Mouse (Mus musculus) cortical plate, adult 2 months (tissue): ENCODE results near the gene Hook2. TPM values are rescaled to one million over a fixed set of nuclear protein-coding genes. Genes with fewer than 3 reads are reported as not detected.

ENCODE experiments used
- H3K27ac ChIP-seq: fragments of 200-500 bp; 2 replicates; pipeline ENCODE4 v1.5.1; 2012; ENCODE audit warnings: low read length, control low read depth, inconsistent platforms; ENCODE audit not compliant: insufficient read depth
- H3K4me1 ChIP-seq: fragments of 200-500 bp; 2 replicates; pipeline ENCODE4 v1.6.1; 2011; ENCODE audit warnings: low read length; ENCODE audit not compliant: control insufficient read depth, insufficient read depth
- H3K4me3 ChIP-seq: fragments of 200-500 bp; 2 replicates; pipeline ENCODE4 v1.5.1; 2011; ENCODE audit warnings: mild to moderate bottlenecking, low read length, control low read depth; ENCODE audit not compliant: insufficient read depth
- CTCF ChIP-seq: fragments of 200-500 bp; IDR thresholded peaks from 2 replicates; pipeline ENCODE4 v1.5.1; 2011; ENCODE audit warnings: mild to moderate bottlenecking, control low read depth, low read length; ENCODE audit not compliant: insufficient read depth; ENCODE audit errors: extremely low read depth
- POLR2A ChIP-seq: fragments of 200-500 bp; IDR thresholded peaks from 2 replicates; pipeline ENCODE4 v1.6.1; 2011; ENCODE audit warnings: mild to moderate bottlenecking, low read length, control low read depth; ENCODE audit not compliant: insufficient read depth; ENCODE audit errors: extremely low read depth
- polyA plus RNA-seq: library from polyadenylated mRNA; depleted of rRNA; stranded (reverse); fragments of >200 nt; gene quantifications from 2 replicates; pipeline ENCODE4 v1.2.3, GENCODE M21; 2012

Gene Hook2
- polyA plus RNA-seq, 1 experiment = 15.6 TPM

DNA sequence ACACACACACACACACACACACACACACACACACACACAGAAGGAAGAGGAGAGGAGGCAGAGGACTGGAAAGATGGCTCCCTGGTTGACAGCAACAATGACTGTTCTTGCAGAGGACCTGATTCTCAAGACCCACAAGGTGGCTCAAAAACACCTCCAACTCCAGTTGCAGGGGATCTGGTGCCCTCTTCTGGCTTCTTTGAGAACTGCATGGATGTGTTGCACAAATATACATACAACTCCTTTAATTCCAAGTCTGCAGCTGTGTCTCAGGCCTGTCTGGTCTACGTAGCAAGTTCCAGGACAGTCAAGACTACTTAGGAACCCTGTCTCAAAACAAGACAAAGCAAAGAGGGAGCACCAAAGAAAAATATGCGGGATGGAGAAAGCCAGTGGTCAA, 33.6 kb upstream of the Hook2 start:
- TF ChIP-seq POLR2A (no peak), CTCF (peak; percentile 85)
- no peak overlapping the region for H3K27ac ChIP-seq
- no peak overlapping the region for H3K4me3 ChIP-seq
- H3K4me1 ChIP-seq = no peaks in the 10 kb centered on the region

DNA sequence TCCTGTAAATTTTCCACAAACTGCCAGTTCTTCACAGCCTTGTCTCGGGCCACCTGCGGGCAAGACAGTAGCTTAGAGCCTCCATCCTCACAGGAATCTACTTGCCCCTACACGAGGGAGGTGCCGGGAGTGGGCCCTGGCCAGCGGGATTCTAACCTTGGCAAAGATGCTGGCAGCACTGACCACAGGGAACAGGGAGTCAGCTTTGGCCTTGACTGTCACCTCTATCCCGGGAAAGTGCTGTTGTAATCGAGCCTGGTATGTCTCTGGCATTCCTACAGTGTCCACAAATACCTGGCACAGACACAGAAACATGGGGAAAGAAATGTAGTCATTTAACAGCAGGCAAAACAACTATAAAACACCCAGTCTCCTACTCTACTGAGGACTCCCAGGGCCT, 30.6 kb upstream of the Hook2 start:
- H3K4me1 ChIP-seq = no peaks in the 10 kb centered on the region
- no peak overlapping the region for H3K4me3 ChIP-seq
- no peak overlapping the region for H3K27ac ChIP-seq
- TF ChIP-seq CTCF = no peak
- TF ChIP-seq POLR2A = no peak

DNA sequence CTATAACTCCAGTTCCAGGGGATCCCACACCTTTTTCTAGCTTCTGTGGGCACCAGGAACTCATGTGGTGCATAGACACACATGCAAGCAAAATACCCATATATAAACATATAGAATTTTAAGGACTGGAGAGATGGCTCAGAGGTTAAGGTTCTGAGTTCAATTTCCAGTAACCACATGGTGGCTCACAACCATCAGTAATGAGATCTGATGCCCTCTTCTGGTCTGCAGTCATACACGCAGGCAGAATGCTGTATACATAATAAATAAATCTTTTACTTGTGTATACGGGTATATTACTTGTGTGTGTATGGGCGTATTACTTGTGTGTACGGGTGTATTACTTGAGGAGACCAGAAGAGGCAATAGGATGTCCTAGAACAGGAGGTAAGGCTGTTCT, 26.5 kb upstream of the Hook2 start:
- Histone ChIP-seq H3K27ac (no peak overlapping the region), H3K4me3 (no peak overlapping the region), H3K4me1 (peaks cover 7% of the 10 kb centered on the region; the same call in 1 of the 2 replicates)
- no peak for TF ChIP-seq CTCF

DNA sequence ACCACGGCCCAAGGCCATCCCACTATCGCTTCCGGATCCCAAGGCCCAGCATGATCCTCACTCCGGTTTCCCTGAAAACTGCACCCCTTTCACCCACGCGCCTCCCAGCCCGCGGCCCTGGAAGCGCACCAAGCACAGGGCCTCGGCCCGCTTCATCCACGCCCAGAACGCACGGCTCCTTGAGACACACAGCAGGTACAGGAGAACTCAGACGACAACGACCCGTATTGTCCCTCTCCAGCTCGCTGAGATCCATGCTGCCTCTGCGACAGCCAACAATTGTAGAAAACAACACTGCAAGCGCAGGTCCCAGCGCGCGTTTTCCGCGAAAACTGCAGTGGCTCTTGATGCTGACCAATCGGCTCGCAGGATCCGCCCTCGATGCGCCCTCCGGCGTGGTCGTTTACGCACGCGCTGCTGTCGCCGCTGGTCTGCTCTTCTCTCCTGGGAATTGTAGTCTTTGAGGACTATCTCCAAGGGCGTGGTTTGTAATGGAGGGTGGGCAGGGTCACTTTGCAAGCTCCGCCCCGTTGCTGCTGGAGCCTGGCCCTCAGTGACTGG, 24.6 kb upstream of the Hook2 start:
- no peak for TF ChIP-seq CTCF
- TF ChIP-seq POLR2A = peak; percentile 75; the same call in 1 of the 2 replicates
- Histone ChIP-seq H3K4me3 (peak overlapping the region; percentile 67), H3K27ac (no peak overlapping the region), H3K4me1 (peaks cover 9% of the 10 kb centered on the region; the same call in 1 of the 2 replicates)

DNA sequence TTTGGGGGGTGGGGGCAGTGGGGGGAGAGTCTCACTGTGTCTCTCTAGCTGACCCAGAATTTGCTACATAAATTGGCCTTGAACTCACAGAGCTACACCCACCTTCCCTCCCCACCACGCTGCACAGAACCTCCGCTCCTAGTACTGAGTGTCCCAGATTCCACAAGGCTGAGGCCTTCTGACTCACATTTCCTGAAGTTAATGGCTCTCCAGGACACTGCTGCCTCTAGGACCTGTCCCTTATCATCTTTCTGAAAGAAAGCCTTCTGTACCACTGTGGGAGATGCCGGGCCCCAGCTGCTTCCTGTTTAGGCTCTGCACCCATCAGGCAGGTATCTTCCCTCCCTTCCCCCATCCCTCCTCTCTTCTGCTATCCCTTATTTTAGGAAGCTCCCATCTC, 23.8 kb upstream of the Hook2 start:
- TF ChIP-seq CTCF = no peak
- no peak for TF ChIP-seq POLR2A
- Histone ChIP-seq H3K4me1 (peaks cover 9% of the 10 kb centered on the region; the same call in 1 of the 2 replicates), H3K27ac (no peak overlapping the region), H3K4me3 (no peak overlapping the region)

DNA sequence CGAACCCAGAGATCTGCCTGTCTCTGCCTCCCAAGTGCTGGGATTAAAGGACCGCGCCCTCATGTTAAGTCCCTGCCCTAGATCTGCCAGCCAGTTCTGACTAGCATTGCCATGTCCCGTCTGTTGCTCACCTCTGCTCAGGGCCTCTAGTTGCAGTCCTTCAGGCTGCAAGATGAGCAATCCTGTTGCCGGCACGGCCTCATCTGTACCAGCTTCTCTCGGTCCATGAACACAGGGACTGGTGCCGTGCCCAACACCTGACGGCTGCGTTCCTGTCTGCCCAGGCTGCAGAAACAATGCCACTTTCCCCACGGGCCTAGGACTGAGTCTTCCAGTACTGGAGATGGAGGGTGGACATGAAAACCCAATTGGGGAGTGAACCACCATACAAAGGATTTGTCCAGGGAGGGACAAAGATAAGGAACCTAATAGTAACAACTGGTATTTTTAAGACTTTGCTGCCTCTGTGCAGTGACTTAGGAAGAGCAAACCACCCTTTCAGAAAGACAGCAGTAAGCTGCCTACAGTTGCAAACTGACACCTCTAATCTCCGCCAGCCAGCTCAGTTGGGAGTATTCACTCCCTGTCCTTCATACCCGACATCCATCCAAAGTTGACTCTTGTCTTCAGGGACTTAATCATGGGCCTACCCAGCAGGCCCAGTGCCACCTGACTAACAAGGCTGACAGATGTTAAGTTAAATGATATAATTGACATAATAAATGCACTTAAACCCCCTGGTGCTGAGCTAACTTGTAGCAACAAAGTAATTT, 22.7 kb upstream of the Hook2 start:
- H3K4me1 ChIP-seq = peaks cover 9% of the 10 kb centered on the region; the same call in 1 of the 2 replicates
- no peak overlapping the region for H3K27ac ChIP-seq
- no peak overlapping the region for H3K4me3 ChIP-seq
- TF ChIP-seq POLR2A (no peak), CTCF (no peak)

DNA sequence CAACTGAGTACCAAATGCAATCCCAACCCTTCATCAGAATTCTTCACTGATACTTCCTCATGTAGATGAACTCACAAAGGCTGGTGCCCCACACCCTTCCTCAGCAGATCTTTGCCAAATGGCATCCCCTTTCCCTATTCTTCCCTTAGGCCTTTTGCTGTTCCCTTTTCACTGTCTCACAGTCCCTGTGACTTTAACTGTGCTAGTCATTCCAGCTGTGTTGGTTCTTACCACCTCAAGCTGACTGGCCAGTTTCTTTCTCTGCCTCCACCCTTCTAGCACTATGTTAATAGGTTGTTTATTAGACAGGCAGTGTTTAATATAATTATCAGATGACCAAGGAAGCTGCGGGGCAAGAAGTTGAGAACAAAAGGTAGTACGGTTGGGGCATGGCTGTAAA, 21.8 kb upstream of the Hook2 start:
- H3K4me1 ChIP-seq = peaks cover 9% of the 10 kb centered on the region; the same call in 1 of the 2 replicates
- H3K4me3 ChIP-seq = peak overlapping the region; percentile 72; the same call in 1 of the 2 replicates
- TF ChIP-seq CTCF = no peak
- TF ChIP-seq POLR2A = no peak
- no peak overlapping the region for H3K27ac ChIP-seq

DNA sequence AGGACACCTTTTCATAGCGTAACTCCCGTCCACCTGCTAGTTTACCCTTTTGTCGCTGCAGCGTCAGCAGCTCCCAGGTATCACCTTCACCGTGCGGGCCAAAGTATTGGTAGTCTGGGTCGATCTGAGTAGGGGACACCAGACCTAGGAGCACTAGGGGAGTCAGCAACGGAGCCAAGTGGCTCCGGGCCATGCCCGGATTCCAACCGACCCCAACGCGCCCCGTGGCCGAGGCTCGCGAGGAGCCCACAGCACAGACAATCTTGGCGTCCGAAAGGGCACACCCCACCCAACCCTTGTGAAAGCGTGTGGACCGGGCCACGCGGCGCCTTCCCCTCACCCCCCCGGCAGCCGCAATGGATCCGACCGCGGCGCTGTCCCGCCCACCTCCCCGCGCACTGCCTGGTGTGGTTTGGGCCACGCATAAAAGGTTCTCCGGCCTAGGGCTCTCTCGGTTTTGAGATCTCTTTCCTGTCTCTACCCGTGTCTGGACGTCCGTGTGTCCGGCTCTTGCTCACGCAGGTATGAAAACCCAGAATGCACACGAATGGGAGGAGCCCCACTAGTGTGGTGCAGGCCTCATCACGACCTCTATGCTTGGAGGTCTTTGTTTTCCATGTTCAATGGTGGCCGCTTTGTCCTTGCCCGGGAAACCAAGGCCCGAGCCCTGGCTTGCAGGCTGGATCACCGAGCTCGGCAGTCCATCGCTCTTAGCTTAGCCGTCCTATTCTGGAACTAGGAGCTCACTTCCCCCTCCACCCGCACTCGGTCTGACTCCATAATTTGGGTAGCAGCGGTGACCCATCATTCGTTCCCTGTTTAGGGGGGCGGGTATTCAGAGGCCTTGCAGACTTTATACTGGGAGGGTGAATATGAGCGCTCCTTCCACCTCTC, 20.9 kb upstream of the Hook2 start, which contains the start of the genes Gm49661, Prdx2 and Rnaseh2a:
Gene Gm49661, minus strand, starts transcription at position 193 of the 894 bp plus-strand sequence.
Gene Prdx2, plus strand, starts transcription at position 347 of the 894 bp plus-strand sequence.
Gene Rnaseh2a, minus strand, starts transcription at position 527 of the 894 bp plus-strand sequence.
- Histone ChIP-seq H3K4me1 (peaks cover 9% of the 10 kb centered on the region; the same call in 1 of the 2 replicates), H3K27ac (peak within 1 kb of the TSS; percentile 58), H3K4me3 (peak within 1 kb of the TSS; percentile 72)
- TF ChIP-seq CTCF (no peak), POLR2A (peak; percentile 94)

DNA sequence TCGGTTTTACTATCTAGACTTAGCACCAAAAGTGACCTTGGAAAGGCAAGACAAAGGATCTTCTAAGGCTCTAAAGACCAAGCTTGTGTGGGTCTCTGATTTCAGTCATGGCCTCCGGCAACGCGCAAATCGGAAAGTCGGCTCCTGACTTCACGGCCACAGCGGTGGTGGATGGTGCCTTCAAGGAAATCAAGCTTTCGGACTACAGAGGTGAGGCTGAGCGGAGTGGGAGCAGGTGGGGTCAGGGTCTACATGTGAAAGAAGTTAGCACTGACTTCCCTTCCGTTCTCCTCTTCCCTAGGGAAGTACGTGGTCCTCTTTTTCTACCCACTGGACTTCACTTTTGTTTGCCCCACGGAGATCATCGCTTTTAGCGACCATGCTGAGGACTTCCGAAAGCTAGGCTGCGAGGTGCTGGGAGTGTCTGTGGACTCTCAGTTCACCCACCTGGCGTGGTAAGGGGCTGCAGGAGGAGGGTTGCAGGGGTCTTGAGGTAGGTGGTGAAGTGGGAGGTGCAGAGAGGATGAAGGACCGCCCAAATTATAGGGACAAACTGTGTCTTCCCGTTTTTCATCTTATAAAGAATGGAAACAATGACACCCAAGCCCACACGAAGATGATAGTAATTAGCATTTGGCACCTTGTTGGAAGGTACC, 20.1 kb upstream of the Hook2 start:
- no peak for TF ChIP-seq CTCF
- TF ChIP-seq POLR2A = no peak
- H3K4me1 ChIP-seq = peaks cover 6% of the 10 kb centered on the region; the same call in 1 of the 2 replicates
- H3K4me3 ChIP-seq = peak overlapping the region; percentile 72
- peak overlapping the region; percentile 9; the same call in 1 of the 2 replicates for H3K27ac ChIP-seq

DNA sequence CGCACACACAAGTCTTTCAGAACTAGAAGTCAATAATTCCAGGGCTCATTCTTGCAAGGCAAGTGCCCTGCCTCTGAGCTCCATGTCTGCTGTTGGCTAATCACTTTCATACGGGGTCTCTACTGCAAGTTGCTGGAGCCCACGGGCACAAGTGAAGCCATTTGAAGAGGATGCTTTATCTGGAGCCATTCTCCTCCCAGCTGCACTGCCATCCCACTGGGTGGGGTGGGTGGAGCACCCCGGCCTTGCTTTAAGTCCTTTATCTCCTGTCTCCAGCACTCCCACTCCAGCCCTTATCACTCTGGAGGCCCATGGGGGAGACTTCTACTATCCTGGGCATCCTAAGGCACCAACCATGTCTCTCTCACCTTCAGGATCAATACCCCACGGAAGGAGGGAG, 19.5 kb upstream of the Hook2 start:
- Histone ChIP-seq H3K4me3 (no peak overlapping the region; the same call in 1 of the 2 replicates), H3K27ac (no peak overlapping the region), H3K4me1 (peaks cover 6% of the 10 kb centered on the region; the same call in 1 of the 2 replicates)
- no peak for TF ChIP-seq POLR2A
- TF ChIP-seq CTCF = no peak
